Mouse (Mus musculus) hindbrain, postnatal 0 days (tissue): ENCODE data around the gene Morf4l1. TPM values are rescaled to one million over a fixed set of nuclear protein-coding genes. Genes with fewer than 3 reads are reported as not detected.
A peak's percentile ranks its signal among the peaks of the same experiment; 100 is the strongest.

ENCODE experiments used
- ATAC-seq: fragments of 200-750 bp; cut with Nextera tagmentation; 2 replicates; pipeline ENCODE4 v1.8.0; 2017; ENCODE audit warnings: mild to moderate bottlenecking, moderate TSS enrichment, moderate library complexity
- DNase-seq: peaks from one replicate; pipeline ENCODE4 v3.0.0-alpha.2; 2015; ENCODE audit warnings: low spot score
- H3K27ac ChIP-seq: fragments of 300-500 bp; sonication (generic); 2 replicates; pipeline ENCODE4 v1.5.1; 2014; ENCODE audit warnings: mild to moderate bottlenecking
- H3K27me3 ChIP-seq: fragments of 300-500 bp; sonication (generic); 2 replicates; pipeline ENCODE4 v1.6.1; 2014; ENCODE audit warnings: low read length, mixed read lengths; ENCODE audit not compliant: insufficient read depth
- H3K36me3 ChIP-seq: fragments of 300-500 bp; sonication (generic); 2 replicates; pipeline ENCODE4 v1.6.1; 2014; ENCODE audit warnings: low read length, mixed read lengths; ENCODE audit not compliant: insufficient read depth
- H3K4me1 ChIP-seq: fragments of 300-500 bp; sonication (generic); 2 replicates; pipeline ENCODE4 v1.6.1; 2014; ENCODE audit warnings: antibody characterized with exemption, low read length, mixed read lengths; ENCODE audit not compliant: insufficient read depth
- H3K4me2 ChIP-seq: fragments of 300-500 bp; sonication (generic); 2 replicates; pipeline ENCODE4 v1.6.1; 2014; ENCODE audit warnings: low read depth, mild to moderate bottlenecking, low read length, moderate library complexity, mixed read lengths
- H3K4me3 ChIP-seq: fragments of 300-500 bp; sonication (generic); 2 replicates; pipeline ENCODE4 v1.5.1; 2014; ENCODE audit warnings: low read length
- H3K9ac ChIP-seq: fragments of 300-500 bp; sonication (generic); replicated peaks from 2 replicates; pipeline ENCODE4 v1.6.1; 2014; ENCODE audit warnings: mild to moderate bottlenecking, low read length, moderate library complexity, mixed read lengths
- H3K9me3 ChIP-seq: fragments of 300-500 bp; sonication (generic); 2 replicates; pipeline ENCODE4 v1.6.1; 2016; ENCODE audit warnings: low read length, mixed read lengths
- CTCF ChIP-seq: IDR thresholded peaks from 2 replicates; pipeline ENCODE4 v1.5.1; 2016; ENCODE audit warnings: antibody characterized with exemption, control low read depth, low read depth
- WGBS: fragments of 180-500 bp; shearing (Covaris S2); extraction: QIAGEN DNeasy Blood & Tissue Kit; methylation state at CpG from one replicate; pipeline ENCODE4 v1.1.7; 2014; 5-methylcytosine and 5-hydroxymethylcytosine counted together
- polyA plus RNA-seq: library from polyadenylated mRNA; unstranded; fragments of >200 nt; fragmentation: Nextera tagmentation; extraction: Ambion mirVana; gene quantifications from 2 replicates; pipeline ENCODE4 v1.2.1, GENCODE M21; 2015
- total RNA-seq: library from RNA; depleted of rRNA; stranded (reverse); fragments of >200 nt; gene quantifications from 2 replicates; pipeline ENCODE4 v1.2.3, GENCODE M21; 2014; rRNA removed

Morf4l1 gene
- total RNA-seq (178 and 179 TPM in 2 replicates), polyA plus RNA-seq (527 and 556 TPM in 2 replicates)

GRCm38 (mm10) chr9:90114567-90115307, at the start of gene Morf4l1:
Gene Morf4l1, minus strand, starts transcription at chr9:90114774.
- Histone ChIP-seq H3K27me3 (no peaks in the 10 kb centered on the region), H3K4me1 (no peaks in the 10 kb centered on the region), H3K4me3 (peak within 1 kb of the TSS; percentile 94), H3K36me3 (no peaks in the 10 kb centered on the region), H3K9ac (peak within 1 kb of the TSS; percentile 98), H3K4me2 (peak within 1 kb of the TSS; percentile 82), H3K27ac (peak within 1 kb of the TSS; percentile 100), H3K9me3 (no peaks in the 10 kb centered on the region)
- under 1% methylated on average over 38 of the region's 40 CpGs for WGBS
- DNase-seq, result peak; percentile 99
- TF ChIP-seq CTCF, result no peak
- peak; percentile 99 for ATAC-seq

GRCm38 (mm10) chr9:90163749-90164095, 49.1 kb upstream of the Morf4l1 start:
- ATAC-seq (peak; percentile 39; the same call in 1 of the 2 replicates), DNase-seq (peak; percentile 55)
- H3K4me3 ChIP-seq, result peak overlapping the region; percentile 76
- H3K27ac ChIP-seq, result peak overlapping the region; percentile 26; the same call in 1 of the 2 replicates
- H3K36me3 ChIP-seq, result no peaks in the 10 kb centered on the region
- H3K4me1 ChIP-seq, result 0 out of 2 replicates have a peak, but pooled peaks cover 7% of the 10 kb centered on the region
- no peaks in the 10 kb centered on the region for H3K27me3 ChIP-seq
- peak overlapping the region; percentile 71 for H3K9ac ChIP-seq
- no peaks in the 10 kb centered on the region for H3K9me3 ChIP-seq
- WGBS, result 1% methylated on average over 18 of the region's 18 CpGs
- peak overlapping the region; percentile 98 for H3K4me2 ChIP-seq
- TF ChIP-seq CTCF, result no peak

- DNase-seq (peak; percentile 66), ATAC-seq (peak; percentile 64)
- H3K27me3 ChIP-seq, result no peaks in the 10 kb centered on the region
- peak within 1 kb of the TSS; percentile 26 for H3K27ac ChIP-seq
- 0 out of 2 replicates have a peak, but pooled peaks cover 7% of the 10 kb centered on the region for H3K4me1 ChIP-seq
- WGBS, result 2% methylated on average over 57 of the region's 60 CpGs
- H3K4me3 ChIP-seq, result peak within 1 kb of the TSS; percentile 76
- 0 out of 2 replicates have a peak, but pooled peaks have one; percentile 4 for TF ChIP-seq CTCF
- no peaks in the 10 kb centered on the region for H3K36me3 ChIP-seq
- H3K4me2 ChIP-seq, result peak within 1 kb of the TSS; percentile 98
- peak within 1 kb of the TSS; percentile 71 for H3K9ac ChIP-seq
- no peaks in the 10 kb centered on the region for H3K9me3 ChIP-seq
Observed at GRCm38 (mm10) chr9:90162926-90163748, 48.6 kb upstream of the Morf4l1 start, which contains the start of gene Adamts7. Gene Adamts7, plus strand, starts transcription at chr9:90163069.

GRCm38 (mm10) chr9:90162243-90162925, 47.8 kb upstream of the Morf4l1 start:
- no peak overlapping the region for H3K27ac ChIP-seq

GRCm38 (mm10) chr9:90146869-90147268, 32.3 kb upstream of the Morf4l1 start:
- Histone ChIP-seq H3K27ac (no peak overlapping the region), H3K9me3 (no peaks in the 10 kb centered on the region), H3K4me3 (no peak overlapping the region), H3K4me1 (no peaks in the 10 kb centered on the region), H3K36me3 (no peaks in the 10 kb centered on the region), H3K9ac (no peak overlapping the region), H3K27me3 (no peaks in the 10 kb centered on the region), H3K4me2 (no peak overlapping the region)
- WGBS, result 77% methylated on average over 5 of the region's 5 CpGs
- TF ChIP-seq CTCF, result no peak
- DNase-seq (no peak), ATAC-seq (no peak)

More at GRCm38 (mm10) chr9:90162243-90162925, 47.8 kb upstream of the Morf4l1 start:
- H3K9ac ChIP-seq, result peak overlapping the region; percentile 71
- DNase-seq, result peak; percentile 55
- H3K4me2 ChIP-seq, result peak overlapping the region; percentile 98
- 0 out of 2 replicates have a peak, but pooled peaks cover 7% of the 10 kb centered on the region for H3K4me1 ChIP-seq
- no peaks in the 10 kb centered on the region for H3K27me3 ChIP-seq
- 8% methylated on average over 27 of the region's 29 CpGs for WGBS
- no peaks in the 10 kb centered on the region for H3K36me3 ChIP-seq
- H3K9me3 ChIP-seq, result no peaks in the 10 kb centered on the region
- ATAC-seq, result peak; percentile 65
- peak; percentile 43 for TF ChIP-seq CTCF
- H3K4me3 ChIP-seq, result peak overlapping the region; percentile 76

GRCm38 (mm10) chr9:90145788-90146187, 31.2 kb upstream of the Morf4l1 start:
- no peak for TF ChIP-seq CTCF
- H3K36me3 ChIP-seq, result no peaks in the 10 kb centered on the region
- no peaks in the 10 kb centered on the region for H3K4me1 ChIP-seq
- DNase-seq (no peak), ATAC-seq (no peak)
- H3K4me2 ChIP-seq, result no peak overlapping the region
- H3K27me3 ChIP-seq, result no peaks in the 10 kb centered on the region
- no peaks in the 10 kb centered on the region for H3K9me3 ChIP-seq
- H3K4me3 ChIP-seq, result no peak overlapping the region
- H3K27ac ChIP-seq, result no peak overlapping the region
- 21% methylated on average over 2 of the region's 2 CpGs for WGBS
- H3K9ac ChIP-seq, result no peak overlapping the region
